Mouse (Mus musculus) embryonic facial prominence, embryonic 14.5 days (tissue): ENCODE results near the gene Nin. TPM values are rescaled to one million over a fixed set of nuclear protein-coding genes. Genes with fewer than 3 reads are reported as not detected.

Experiments
- ATAC-seq: fragments of 200-750 bp; cut with Nextera tagmentation; 2 replicates; pipeline ENCODE4 v1.8.0; 2017; ENCODE audit warnings: low read depth, moderate number of reproducible peaks, moderate TSS enrichment
- DNase-seq: peaks from one replicate; pipeline ENCODE4 v3.0.0-alpha.2; 2015; ENCODE audit warnings: low spot score
- H3K27ac ChIP-seq: fragments of 300-500 bp; sonication (generic); replicated peaks from 2 replicates; pipeline ENCODE4 v1.5.1; 2014; ENCODE audit warnings: low read depth, mild to moderate bottlenecking, low read length, moderate library complexity
- H3K27me3 ChIP-seq: fragments of 300-500 bp; sonication (generic); replicated peaks from 2 replicates; pipeline ENCODE4 v1.6.1; 2014; ENCODE audit warnings: low read length; ENCODE audit not compliant: control insufficient read depth, insufficient read depth
- H3K36me3 ChIP-seq: fragments of 300-500 bp; sonication (generic); 2 replicates; pipeline ENCODE4 v1.6.1; 2014; ENCODE audit warnings: low read length, mixed read lengths; ENCODE audit not compliant: control insufficient read depth, insufficient read depth
- H3K4me1 ChIP-seq: fragments of 300-500 bp; sonication (generic); 2 replicates; pipeline ENCODE4 v1.6.1; 2014; ENCODE audit warnings: antibody characterized with exemption, low read length; ENCODE audit not compliant: control insufficient read depth, insufficient read depth
- H3K4me2 ChIP-seq: fragments of 300-500 bp; sonication (generic); 2 replicates; pipeline ENCODE4 v1.6.1; 2014; ENCODE audit warnings: low read depth, mild to moderate bottlenecking, low read length, moderate library complexity, mixed read lengths
- H3K4me3 ChIP-seq: fragments of 300-500 bp; sonication (generic); 2 replicates; pipeline ENCODE4 v1.5.1; 2014; ENCODE audit warnings: low read depth, mild to moderate bottlenecking, low read length
- H3K9ac ChIP-seq: fragments of 300-500 bp; sonication (generic); 2 replicates; pipeline ENCODE4 v1.6.1; 2014; ENCODE audit warnings: low read depth, mild to moderate bottlenecking, low read length, moderate library complexity, mixed read lengths
- H3K9me3 ChIP-seq: fragments of 300-500 bp; sonication (generic); 2 replicates; pipeline ENCODE4 v1.6.1; 2016; ENCODE audit warnings: low read length; ENCODE audit not compliant: control insufficient read depth
- WGBS: fragments of 180-500 bp; shearing (Covaris S2); extraction: QIAGEN DNeasy Blood & Tissue Kit; methylation state at CpG from one replicate; pipeline ENCODE4 v1.1.7; 2014; 5-methylcytosine and 5-hydroxymethylcytosine counted together
- polyA plus RNA-seq: library from polyadenylated mRNA; unstranded; fragments of >200 nt; fragmentation: Nextera tagmentation; extraction: Ambion mirVana; gene quantifications from 2 replicates; pipeline ENCODE4 v1.2.1, GENCODE M21; 2014

Gene Nin
- polyA plus RNA-seq, 1 experiment from 2014 or later = 19.2 TPM

DNA sequence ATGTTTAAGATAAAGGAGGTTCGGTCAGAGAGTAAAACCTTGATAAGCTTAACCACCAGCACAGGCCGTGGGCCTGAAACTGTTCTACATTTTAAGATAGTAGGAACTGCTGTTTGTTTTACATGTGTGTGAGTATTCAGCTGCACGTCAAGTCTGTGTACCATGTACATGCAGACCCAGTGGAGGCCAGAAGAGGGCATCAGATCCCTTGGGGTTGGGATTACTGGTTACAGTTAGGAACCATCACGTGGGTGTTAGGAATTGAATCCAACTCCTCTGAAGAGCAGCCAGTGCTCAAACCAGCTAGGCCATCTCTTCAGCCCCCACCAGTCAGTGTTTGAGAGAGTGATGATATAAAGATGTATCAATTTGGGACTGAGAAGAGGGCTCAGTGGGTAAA lies 151.0 kb downstream of the Nin start:
- WGBS = 67% methylated on average over 4 of the region's 4 CpGs
- H3K36me3 ChIP-seq = peaks cover 73% of the 10 kb centered on the region
- H3K4me3 ChIP-seq = no peak overlapping the region
- DNase-seq = peak; percentile 48
- no peaks in the 10 kb centered on the region for H3K27me3 ChIP-seq
- H3K9me3 ChIP-seq = no peaks in the 10 kb centered on the region
- H3K4me1 ChIP-seq = no peaks in the 10 kb centered on the region
- no peak overlapping the region for H3K9ac ChIP-seq
- no peak overlapping the region for H3K4me2 ChIP-seq
- no peak overlapping the region for H3K27ac ChIP-seq
- ATAC-seq = peak; percentile 44; the same call in 1 of the 2 replicates

Other genes with a start within 250 kb of the Nin start
- 8.5 and 13.8 TPM in 2 replicates for gene Atl1, start 221.1 kb downstream of the Nin start, polyA plus RNA-seq
- 45.2 and 48.9 TPM in 2 replicates for gene Map4k5, start 220.5 kb downstream of the Nin start, polyA plus RNA-seq
- 10.4 and 12.0 TPM in 2 replicates for gene Sav1, start 126.7 kb downstream of the Nin start, polyA plus RNA-seq
- gene Abhd12b, start 40.4 kb upstream of the Nin start, polyA plus RNA-seq = 0.17 and 0.39 TPM in 2 replicates
- gene Pygl, start 117.8 kb upstream of the Nin start, polyA plus RNA-seq = 22.2 and 23.4 TPM in 2 replicates
- gene Trim9, start 233.9 kb upstream of the Nin start, polyA plus RNA-seq = 2.0 and 2.5 TPM in 2 replicates